Mouse (Mus musculus): ENCODE results near the gene Wbp4.

Gene Wbp4

DNA sequence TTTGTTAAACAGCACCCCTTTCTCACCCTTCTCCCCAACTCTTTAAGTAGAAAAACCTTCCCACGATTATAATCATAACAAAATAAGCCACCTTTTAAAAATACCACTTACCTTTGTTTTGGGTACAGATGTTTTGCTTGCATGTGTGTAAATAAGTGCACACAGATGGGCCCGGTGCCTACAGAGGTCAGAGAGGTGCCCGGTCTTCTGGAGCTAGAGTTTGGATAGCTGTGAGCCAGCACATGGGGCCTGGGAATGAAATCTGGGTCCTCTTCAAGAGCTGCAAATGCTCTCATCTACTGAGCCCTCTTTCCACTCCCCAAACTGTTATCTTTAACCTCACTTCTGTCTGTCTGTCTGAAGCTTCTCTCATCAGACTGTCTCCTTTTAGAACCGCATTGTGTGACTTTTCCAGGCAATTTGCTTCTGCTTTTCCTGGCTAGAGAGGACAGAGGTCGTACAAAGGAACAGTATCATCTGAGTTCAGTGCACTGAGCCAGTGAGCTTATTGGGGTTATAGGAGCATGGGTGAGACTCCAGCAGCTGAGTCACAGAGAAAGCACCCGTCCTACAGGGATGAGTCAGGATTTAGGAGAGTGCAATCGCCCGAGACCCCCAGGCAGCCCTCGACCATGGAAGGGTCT is 27.5 kb upstream of the Wbp4 start:
- DNase-seq (ENCODE audit: low read depth, low spot score) = no peak

DNA sequence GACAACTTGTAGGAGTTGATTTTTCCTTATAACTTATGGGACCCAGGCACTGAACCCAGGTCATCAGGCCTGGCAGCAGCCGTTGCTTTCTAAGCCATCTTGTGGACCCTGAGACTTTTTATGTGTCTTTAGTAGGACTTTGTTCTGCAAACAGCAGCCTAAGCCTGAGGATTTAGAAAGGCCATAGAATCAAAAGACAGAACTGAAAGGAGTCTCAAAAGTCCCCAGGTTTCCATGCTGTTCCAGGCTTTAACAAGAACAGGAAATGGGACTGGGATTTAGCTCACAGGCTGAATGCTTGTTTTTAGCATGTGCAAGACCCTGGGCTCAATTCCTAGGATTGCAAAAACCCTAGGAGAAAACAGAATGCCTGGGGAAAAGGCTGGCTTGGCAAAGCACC is 26.5 kb upstream of the Wbp4 start:
- no peak for DNase-seq (ENCODE audit: low read depth, low spot score)

GRCm38 (mm10) chr14:79506207-79506606 is 24.9 kb upstream of the Wbp4 start:
- DNase-seq (ENCODE audit: low read depth, low spot score) = no peak

- no peak for DNase-seq (ENCODE audit: low read depth, low spot score)
Measured at GRCm38 (mm10) chr14:79504246-79505006, 23.1 kb upstream of the Wbp4 start.

- DNase-seq (ENCODE audit: low read depth, low spot score) = peak; percentile 41
Measured at GRCm38 (mm10) chr14:79503371-79504075, 22.2 kb upstream of the Wbp4 start.

- no peak for DNase-seq (ENCODE audit: low read depth, low spot score)
Measured at GRCm38 (mm10) chr14:79500756-79501155, 19.4 kb upstream of the Wbp4 start.

DNA sequence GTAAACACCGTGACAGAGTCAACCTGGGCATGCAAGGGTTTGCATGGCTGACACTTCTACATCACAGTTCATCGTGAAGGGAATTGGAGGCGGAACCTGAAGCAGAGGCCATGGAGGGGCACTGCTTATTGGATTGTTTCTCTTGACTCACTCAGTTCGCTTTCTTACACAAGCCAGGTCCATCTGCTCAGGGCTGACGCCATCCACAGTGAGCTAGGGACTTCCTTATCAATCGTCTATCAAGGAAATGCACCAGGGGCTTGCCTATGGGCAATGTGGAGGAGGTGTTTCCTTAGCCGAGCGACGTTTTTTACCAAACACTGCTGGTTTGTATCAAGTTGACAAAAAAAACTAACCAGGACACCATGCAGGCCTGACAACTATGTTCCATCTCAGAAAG is 18.0 kb upstream of the Wbp4 start:
- DNase-seq (ENCODE audit: low read depth, low spot score) = peak; percentile 66

DNA sequence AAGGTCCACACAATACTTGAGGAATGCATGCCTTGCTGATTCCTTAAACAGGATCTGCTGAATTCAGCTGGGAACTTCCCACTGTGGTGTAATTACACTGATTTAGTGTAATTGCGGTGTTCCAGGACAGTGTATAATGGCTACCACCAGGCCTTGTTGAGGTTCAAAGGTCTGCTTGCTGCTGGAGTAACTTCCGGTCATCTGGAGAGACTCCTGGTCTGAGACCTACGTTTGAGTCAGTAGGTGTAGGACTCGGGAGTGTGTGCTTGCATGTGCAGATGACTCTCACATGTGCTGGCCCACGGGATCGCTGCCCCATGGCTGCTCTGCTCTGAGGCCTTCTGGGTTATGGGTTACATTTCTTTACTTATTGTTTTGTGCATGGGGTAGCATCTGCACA is 13.0 kb upstream of the Wbp4 start:
- DNase-seq (ENCODE audit: low read depth, low spot score) = no peak

- DNase-seq (ENCODE audit: low read depth, low spot score) = no peak
Measured at GRCm38 (mm10) chr14:79490246-79490645, 8.9 kb upstream of the Wbp4 start.

GRCm38 (mm10) chr14:79489150-79489549 is 7.8 kb upstream of the Wbp4 start:
- no peak for DNase-seq (ENCODE audit: low read depth, low spot score)

- no peak for DNase-seq (ENCODE audit: low read depth, low spot score)
Measured at GRCm38 (mm10) chr14:79488531-79488930, 7.2 kb upstream of the Wbp4 start.

DNA sequence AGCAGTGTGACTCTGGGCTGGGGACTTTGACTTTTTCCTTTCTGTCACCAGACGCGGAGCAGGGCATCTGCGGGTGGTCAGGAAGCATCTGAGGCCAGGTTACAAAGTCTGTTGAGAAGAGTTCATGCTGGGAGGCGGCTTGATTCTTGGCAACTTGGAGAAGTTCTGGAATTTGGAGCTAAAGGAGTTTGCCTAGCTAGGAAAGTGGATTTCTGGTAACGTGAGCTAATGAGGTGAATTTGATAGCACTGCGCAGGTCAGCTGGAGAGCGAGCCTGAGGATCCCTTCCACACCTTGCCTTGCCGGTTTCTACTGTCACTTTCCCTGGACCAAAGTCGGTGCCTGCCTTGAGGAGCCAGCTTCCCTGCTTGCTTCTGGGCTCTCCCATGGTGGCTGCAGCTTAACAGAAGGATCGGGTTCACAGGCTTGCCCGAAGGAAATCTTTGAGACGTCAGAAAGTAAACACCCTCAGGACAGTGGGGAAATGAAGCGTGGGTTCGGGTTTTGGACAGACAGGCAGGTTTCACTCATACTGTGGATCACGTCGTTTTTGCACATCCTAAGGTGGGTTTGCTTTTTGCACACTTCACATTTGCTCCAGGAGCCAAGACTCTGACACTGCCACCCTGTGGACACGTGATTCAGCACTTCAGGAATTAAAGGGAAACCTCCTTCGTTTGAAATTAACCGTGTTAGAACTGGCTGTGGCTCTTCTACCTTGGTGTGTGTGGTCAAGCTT is 5.8 kb upstream of the Wbp4 start:
- DNase-seq (ENCODE audit: low read depth, low spot score) = peak; percentile 52

- no peak for DNase-seq (ENCODE audit: low read depth, low spot score)
Measured at GRCm38 (mm10) chr14:79486617-79486992, 5.3 kb upstream of the Wbp4 start.

DNA sequence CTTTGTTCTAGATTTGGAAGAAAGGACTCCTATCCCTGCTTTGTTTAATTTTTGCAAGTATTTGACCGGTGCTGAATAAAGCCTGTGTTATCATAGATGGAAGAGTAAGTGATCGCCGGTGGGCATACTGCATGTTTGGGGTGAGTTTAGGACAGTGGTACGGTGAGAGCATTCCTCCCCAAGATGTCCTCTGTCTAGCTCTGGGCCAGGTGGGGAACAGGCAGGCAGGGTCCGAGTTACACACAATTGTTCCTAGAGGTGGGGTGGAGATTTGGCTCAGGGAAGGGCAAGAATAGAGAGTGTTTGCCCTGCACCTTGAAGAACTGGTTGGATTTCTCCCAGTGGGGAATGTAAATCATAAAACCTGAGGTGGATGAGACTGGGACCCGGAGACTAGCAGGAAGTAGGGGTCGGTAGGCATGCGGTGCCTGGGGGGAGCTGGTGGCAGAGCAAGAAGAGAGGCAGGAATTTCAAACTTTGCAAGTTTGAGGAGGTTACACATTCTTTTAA is 2.3 kb upstream of the Wbp4 start:
- no peak for DNase-seq (ENCODE audit: low read depth, low spot score)

- peak; percentile 41 for DNase-seq (ENCODE audit: low read depth, low spot score)
Measured at GRCm38 (mm10) chr14:79482747-79483355, 1.5 kb upstream of the Wbp4 start.

GRCm38 (mm10) chr14:79482251-79482661 is 936 bp upstream of the Wbp4 start:
- peak; percentile 39 for DNase-seq (ENCODE audit: low read depth, low spot score)

DNA sequence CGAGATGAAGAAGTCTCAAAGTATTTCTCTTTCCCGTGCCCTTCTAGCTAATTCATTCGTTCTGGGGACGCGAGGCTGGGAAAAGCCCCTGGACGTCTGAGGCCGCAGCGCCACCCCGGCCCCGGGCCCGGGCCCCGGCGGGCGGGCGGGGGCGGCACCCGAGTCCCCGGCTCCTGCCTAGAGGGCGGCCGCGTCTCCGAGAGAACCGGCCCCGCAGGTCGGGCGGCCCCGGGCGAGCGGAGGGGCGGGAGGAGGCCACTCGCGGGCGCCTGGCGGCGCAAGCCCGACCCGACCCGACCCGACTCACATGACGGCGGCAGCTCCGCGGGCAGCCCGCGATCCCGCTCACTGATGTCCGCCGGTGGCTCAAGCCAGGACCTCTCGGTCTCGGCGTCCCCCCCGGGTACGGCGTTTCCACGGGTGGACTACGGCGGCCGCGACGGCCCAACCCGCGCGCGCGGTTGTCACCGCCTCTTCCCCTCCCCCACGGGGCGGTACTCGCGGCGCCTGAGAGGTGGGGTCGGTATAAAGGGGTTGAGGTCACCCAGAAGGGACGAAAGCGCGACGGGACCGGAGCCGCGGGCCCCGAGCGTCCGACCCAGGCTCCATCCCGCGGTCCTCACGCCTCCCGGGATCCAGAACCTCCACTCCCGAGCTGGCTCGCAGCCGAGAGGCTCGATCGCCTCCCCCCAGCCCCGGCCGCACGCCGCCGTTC is 539 bp downstream of the Wbp4 start, which contains the start of gene Elf1:
Elf1 (plus strand) TSS at position 571 of the 715 bp plus-strand sequence.
- peak; percentile 91 for DNase-seq (ENCODE audit: low read depth, low spot score)

DNA sequence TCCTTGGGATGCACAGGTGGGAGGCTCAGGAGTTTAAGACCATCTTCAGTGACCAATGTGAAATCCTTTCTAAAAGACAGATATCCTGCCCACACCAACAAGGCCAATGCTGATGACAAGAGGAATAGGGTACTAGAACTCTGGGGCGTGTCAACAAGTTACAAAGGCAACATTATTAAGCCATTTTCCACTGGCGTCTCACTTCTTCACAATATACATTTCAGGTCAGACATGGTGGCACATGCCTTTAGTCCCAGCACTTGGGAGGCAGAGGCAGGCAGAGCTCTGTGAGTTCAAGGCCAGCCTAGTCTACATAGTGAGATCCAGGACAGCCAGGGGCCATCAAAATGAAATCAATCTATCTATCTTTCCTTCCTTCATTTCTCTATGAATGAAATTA is 7.9 kb downstream of the Wbp4 start:
- DNase-seq (ENCODE audit: low read depth, low spot score) = no peak

DNA sequence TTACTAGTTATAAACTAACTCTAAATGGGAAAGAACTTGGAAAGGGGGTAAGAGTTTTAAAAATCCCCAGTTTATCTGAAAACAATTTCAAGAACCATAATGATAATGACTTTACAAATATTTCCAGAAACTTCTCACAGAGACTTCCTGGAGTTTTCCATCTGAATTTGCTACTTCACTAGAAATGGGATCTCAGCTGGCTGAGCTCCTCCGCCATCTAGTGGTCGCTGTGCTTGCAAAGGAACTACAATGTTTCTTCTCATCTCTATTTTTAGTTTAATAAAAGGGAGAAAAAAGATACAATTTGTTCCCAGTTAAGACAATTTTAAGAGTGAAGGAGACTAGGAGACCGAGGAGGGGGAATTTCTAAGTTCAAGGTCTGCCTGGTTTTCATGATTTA is 13.7 kb downstream of the Wbp4 start:
- DNase-seq (ENCODE audit: low read depth, low spot score) = peak; percentile 71

GRCm38 (mm10) chr14:79465623-79466022 is 15.7 kb downstream of the Wbp4 start:
- DNase-seq (ENCODE audit: low read depth, low spot score) = peak; percentile 22

- DNase-seq (ENCODE audit: low read depth, low spot score) = no peak
Measured at GRCm38 (mm10) chr14:79460988-79461387, 20.3 kb downstream of the Wbp4 start.

Data from CD4-positive, CD25-positive, alpha-beta regulatory T cell, adult 2 months (primary cell).